Mouse (Mus musculus): Measurements from ENCODE around the gene Abcg5. TPM values are rescaled to one million over a fixed set of nuclear protein-coding genes. Genes with fewer than 3 reads are reported as not detected.

Abcg5 gene
- total and polyA plus RNA-seq, 3 experiments: not detected

- no peak overlapping the region for H3K27ac ChIP-seq (ENCODE audit: control insufficient read depth, low read depth, low read length)
- peaks cover 0 to 2% of the 10 kb centered on the region in 2 experiments; a peak in 3 of 4 replicates for H3K27me3 ChIP-seq (ENCODE audit: control insufficient read depth in 1 of 2, insufficient read depth in 2 of 2, low read length in 2 of 2)
- no peak for TF ChIP-seq RAD21 (IDR thresholded peaks at IDR 0.05; ENCODE audit: low read depth, low read length)
- TF ChIP-seq MYB (IDR thresholded peaks at IDR 0.05; ENCODE audit: low read depth, low read length): no peak
- TF ChIP-seq ZNF384 (IDR thresholded peaks at IDR 0.05; ENCODE audit: low read depth, low read length): no peak
- no peak for TF ChIP-seq POLR2AphosphoS2 (IDR thresholded peaks at IDR 0.05; ENCODE audit: low read length)
- no peak for TF ChIP-seq USF1 (IDR thresholded peaks at IDR 0.05; ENCODE audit: low read depth, low read length)
- no peak for TF ChIP-seq NRF1 (IDR thresholded peaks at IDR 0.05; ENCODE audit: insufficient read depth, low read depth, low read length, poor library complexity, severe bottlenecking)
- H3K4me3 ChIP-seq (ENCODE audit: control insufficient read depth in 1 of 2, insufficient read depth in 1 of 2, low read depth in 2 of 2, low read length in 2 of 2): no peak overlapping the region
- H3K4me1 ChIP-seq (ENCODE audit: control insufficient read depth in 1 of 2, insufficient read depth in 2 of 2, low read length in 2 of 2): no peaks in the 10 kb centered on the region
- no peaks in the 10 kb centered on the region for H3K36me3 ChIP-seq (ENCODE audit: control insufficient read depth in 1 of 2, insufficient read depth in 2 of 2, low read length in 2 of 2)
- H3K9me3 ChIP-seq (replicated peaks; ENCODE audit: insufficient read depth, low read length): no peaks in the 10 kb centered on the region
- no peak for DNase-seq (ENCODE audit: low read depth, low spot score)
- no peak overlapping the region for H3K9ac ChIP-seq (ENCODE audit: control insufficient read depth, low read depth, low read length, poor library complexity, severe bottlenecking)
- no peaks in the 10 kb centered on the region for H3K79me2 ChIP-seq (ENCODE audit: control insufficient read depth, insufficient read depth, low read length, poor library complexity)
These were observed 24.6 kb downstream of the Abcg5 start for GRCm38 (mm10) chr17:84658195-84658594.

DNA sequence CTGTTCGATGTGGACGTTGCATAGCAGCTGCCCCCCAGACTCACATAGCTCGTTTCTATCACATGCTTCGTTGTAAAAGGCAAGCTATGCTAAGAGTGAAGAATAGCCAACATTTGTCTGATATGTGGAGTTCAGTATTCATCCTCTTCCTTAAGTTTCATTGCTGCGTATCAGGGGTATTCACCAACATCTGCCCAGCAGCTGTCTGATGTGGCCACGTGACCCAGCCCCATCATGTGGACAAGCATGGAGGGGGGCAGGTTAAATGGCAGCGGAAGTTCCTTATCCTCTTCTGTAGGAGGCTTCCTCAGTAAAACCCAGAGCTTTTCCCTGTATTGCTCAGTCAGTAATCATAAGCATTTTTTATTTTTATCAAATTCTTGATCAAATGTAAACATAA is 25.0 kb downstream of the Abcg5 start:
- Histone ChIP-seq H3K4me3 (ENCODE audit: control insufficient read depth in 1 of 2, insufficient read depth in 1 of 2, low read depth in 2 of 2, low read length in 2 of 2) (no peak overlapping the region), H3K4me1 (ENCODE audit: control insufficient read depth in 1 of 2, insufficient read depth in 2 of 2, low read length in 2 of 2) (no peaks in the 10 kb centered on the region), H3K27ac (ENCODE audit: control insufficient read depth, low read depth, low read length) (no peak overlapping the region), H3K36me3 (ENCODE audit: control insufficient read depth in 1 of 2, insufficient read depth in 2 of 2, low read length in 2 of 2) (no peaks in the 10 kb centered on the region), H3K9ac (ENCODE audit: control insufficient read depth, low read depth, low read length, poor library complexity, severe bottlenecking) (no peak overlapping the region), H3K79me2 (ENCODE audit: control insufficient read depth, insufficient read depth, low read length, poor library complexity) (no peaks in the 10 kb centered on the region), H3K9me3 (replicated peaks; ENCODE audit: insufficient read depth, low read length) (no peaks in the 10 kb centered on the region), H3K27me3 (ENCODE audit: control insufficient read depth in 1 of 2, insufficient read depth in 2 of 2, low read length in 2 of 2) (peaks cover 0 to 2% of the 10 kb centered on the region in 2 experiments; a peak in 3 of 4 replicates)
- TF ChIP-seq USF1 (IDR thresholded peaks at IDR 0.05; ENCODE audit: low read depth, low read length): 0 out of 2 replicates have a peak, but pooled peaks have one; percentile 41
- TF ChIP-seq UBTF (IDR thresholded peaks at IDR 0.05; ENCODE audit: borderline replicate concordance, insufficient read depth, low read depth, low read length): no peak
- no peak for TF ChIP-seq MYC (IDR thresholded peaks at IDR 0.05; ENCODE audit: low read depth, low read length)
- no peak for DNase-seq (ENCODE audit: low read depth, low spot score)

GRCm38 (mm10) chr17:84657422-84657732 is 25.4 kb downstream of the Abcg5 start:
- DNase-seq (ENCODE audit: low read depth, low spot score): no peak
- no peaks in the 10 kb centered on the region for H3K79me2 ChIP-seq (ENCODE audit: control insufficient read depth, insufficient read depth, low read length, poor library complexity)
- TF ChIP-seq POLR2A (IDR thresholded peaks at IDR 0.05; ENCODE audit: control insufficient read depth in 1 of 2, insufficient read depth in 1 of 2, low read depth in 1 of 2, low read length in 2 of 2, poor library complexity in 1 of 2) (no peak), NELFE (IDR thresholded peaks at IDR 0.05; ENCODE audit: low read depth, low read length) (no peak), TCF12 (IDR thresholded peaks at IDR 0.05; ENCODE audit: low read depth, low read length) (no peak), MAFK (IDR thresholded peaks at IDR 0.05; ENCODE audit: borderline replicate concordance, low read depth, low read length) (no peak), CHD1 (IDR thresholded peaks at IDR 0.05; ENCODE audit: low read depth, low read length) (no peak), BHLHE40 (IDR thresholded peaks at IDR 0.05; ENCODE audit: borderline replicate concordance, low read depth, low read length) (no peak), POLR2AphosphoS5 (IDR thresholded peaks at IDR 0.05; ENCODE audit: borderline replicate concordance, low read depth, low read length) (no peak), USF2 (IDR thresholded peaks at IDR 0.05; ENCODE audit: borderline replicate concordance in 1 of 2, insufficient read depth in 1 of 2, low read depth in 1 of 2, low read length in 2 of 2) (no peak), CHD2 (IDR thresholded peaks at IDR 0.05; ENCODE audit: low read length) (no peak), NRF1 (IDR thresholded peaks at IDR 0.05; ENCODE audit: insufficient read depth, low read depth, low read length, poor library complexity, severe bottlenecking) (no peak)

More at GRCm38 (mm10) chr17:84657422-84657732, 25.4 kb downstream of the Abcg5 start:
- no peak overlapping the region for H3K27ac ChIP-seq (ENCODE audit: control insufficient read depth, low read depth, low read length)
- no peak overlapping the region for H3K9ac ChIP-seq (ENCODE audit: control insufficient read depth, low read depth, low read length, poor library complexity, severe bottlenecking)
- peaks cover 0 to 2% of the 10 kb centered on the region in 2 experiments; a peak in 3 of 4 replicates for H3K27me3 ChIP-seq (ENCODE audit: control insufficient read depth in 1 of 2, insufficient read depth in 2 of 2, low read length in 2 of 2)
- no peaks in the 10 kb centered on the region for H3K4me1 ChIP-seq (ENCODE audit: control insufficient read depth in 1 of 2, insufficient read depth in 2 of 2, low read length in 2 of 2)
- H3K4me3 ChIP-seq (ENCODE audit: control insufficient read depth in 1 of 2, insufficient read depth in 1 of 2, low read depth in 2 of 2, low read length in 2 of 2): no peak overlapping the region
- no peaks in the 10 kb centered on the region for H3K36me3 ChIP-seq (ENCODE audit: control insufficient read depth in 1 of 2, insufficient read depth in 2 of 2, low read length in 2 of 2)
- no peaks in the 10 kb centered on the region for H3K9me3 ChIP-seq (replicated peaks; ENCODE audit: insufficient read depth, low read length)

Measured in MEL (cell line).